29 mouse cellular contexts compared by ENCODE assay signal in the genomic region with DNA sequence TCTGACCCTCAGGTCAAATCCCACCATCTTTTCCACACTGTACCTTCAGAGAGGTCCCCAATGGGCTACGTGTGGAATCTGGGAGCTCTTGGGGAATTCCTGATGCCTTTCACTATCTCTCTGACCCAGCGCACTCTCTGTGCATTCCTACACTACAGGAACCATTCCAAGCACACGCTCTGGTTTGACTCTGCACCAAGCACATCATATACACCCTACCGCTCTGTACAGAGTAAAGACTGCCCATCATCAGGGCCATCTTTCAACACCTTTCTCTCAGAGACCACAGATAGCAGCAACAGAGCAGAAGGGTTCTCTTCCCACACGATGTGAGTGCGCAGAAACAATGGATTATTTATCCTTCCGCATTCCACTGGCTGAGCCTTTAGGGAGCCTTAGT. TPM values are rescaled to one million over a fixed set of nuclear protein-coding genes. Genes with fewer than 3 reads are reported as not detected.
DNase-seq lines count a peak whose midpoint lies in the region; ATAC-seq and TF ChIP-seq lines count a peak whose summit lies in the region.
"Had no signal": no experiment of that assay in that cellular context is flagged by ENCODE, and none has a peak within 500 bp of the region (broad histone marks: within the 10 kb centered on the region; RNA-seq: fewer than 3 reads in every experiment).

No protein-coding gene starts in this region.

- peak overlapping the region; percentile 42 for H3K4me2 ChIP-seq in heart, embryonic 15.5 days
- no peak overlapping the region for H3K4me2 ChIP-seq in lung, embryonic 15.5 days
- H3K4me2 ChIP-seq: embryonic facial prominence, embryonic 13.5 days; forebrain, embryonic 12.5 days; hindbrain, embryonic 14.5 days; limb, embryonic 13.5 days; liver, embryonic 11.5 days; midbrain, embryonic 11.5 days had no signal

- H3K9ac ChIP-seq in heart, embryonic 15.5 days = no peak overlapping the region
- H3K9ac ChIP-seq in lung, embryonic 15.5 days = no peak overlapping the region
- H3K9ac ChIP-seq: embryonic facial prominence, embryonic 13.5 days; forebrain, embryonic 12.5 days; forebrain, postnatal 0 days; hindbrain, embryonic 14.5 days; limb, embryonic 13.5 days had no signal

- peaks cover 88% of the 10 kb centered on the region for H3K4me1 ChIP-seq in heart, embryonic 10.5 days
- peaks cover 79% of the 10 kb centered on the region for H3K4me1 ChIP-seq in heart, embryonic 15.5 days (replicated peaks)
- peaks cover 85% of the 10 kb centered on the region for H3K4me1 ChIP-seq in lung, embryonic 15.5 days
- peaks cover 29% of the 10 kb centered on the region for H3K4me1 ChIP-seq in embryonic fibroblast, embryonic 13.5 days (ENCODE audit: control insufficient read depth, insufficient read depth, low read length)

- TF ChIP-seq POLR2A in embryonic fibroblast, embryonic 13.5 days (IDR thresholded peaks at IDR 0.05; ENCODE audit: low read depth, low read length) = no peak

- WGBS in heart, embryonic 10.5 days = 20% methylated on average over 7 of the region's 7 CpGs
- WGBS in heart, embryonic 15.5 days = 24% methylated on average over 7 of the region's 7 CpGs
- 59% methylated on average over 7 of the region's 7 CpGs for WGBS in lung, embryonic 15.5 days

- H3K4me3 ChIP-seq in heart, embryonic 10.5 days = peak overlapping the region; percentile 27
- no peak overlapping the region for H3K4me3 ChIP-seq in heart, embryonic 15.5 days
- no peak overlapping the region for H3K4me3 ChIP-seq in lung, embryonic 15.5 days
- no peak overlapping the region for H3K4me3 ChIP-seq in embryonic fibroblast, embryonic 13.5 days (ENCODE audit: insufficient read depth, low read length)
- H3K4me3 ChIP-seq: embryonic facial prominence, embryonic 13.5 days; erythroblast, embryonic 14.5 days; forebrain, embryonic 12.5 days; limb, embryonic 13.5 days had no signal

- H3K9me3 ChIP-seq in heart, embryonic 10.5 days = no peaks in the 10 kb centered on the region
- no peaks in the 10 kb centered on the region for H3K9me3 ChIP-seq in heart, embryonic 15.5 days (replicated peaks)
- H3K9me3 ChIP-seq in lung, embryonic 15.5 days = no peaks in the 10 kb centered on the region
- H3K9me3 ChIP-seq: embryonic facial prominence, embryonic 13.5 days; forebrain, embryonic 12.5 days; limb, embryonic 13.5 days had no signal

- TF ChIP-seq CTCF in embryonic fibroblast, embryonic 13.5 days (IDR thresholded peaks at IDR 0.05; ENCODE audit: borderline replicate concordance, insufficient read depth, low read length) = no peak

- peak; percentile 90 for DNase-seq in heart, embryonic 10.5 days (ENCODE audit: low spot score)
- no peak for DNase-seq in heart, adult 11 months
- no peak for DNase-seq in heart, postnatal 4 days
- no peak for DNase-seq in lung, postnatal 25 days (ENCODE audit: low spot score)
- DNase-seq: adrenal gland, postnatal 14 days; cerebellum, adult 11-12 months; cerebellum, postnatal 10 days; forebrain, postnatal 0 days; gastrocnemius, postnatal 25 days; kidney, adult 9 months; kidney, postnatal 10 days; lung, postnatal 14 days; right cerebral cortex, adult 18-20 months; spleen, adult 18-20 months; thymus, postnatal 14 days had no signal

- H3K36me3 ChIP-seq in heart, embryonic 10.5 days = 0 out of 2 replicates have a peak, but pooled peaks cover 2% of the 10 kb centered on the region
- H3K36me3 ChIP-seq in heart, embryonic 15.5 days = no peaks in the 10 kb centered on the region
- no peaks in the 10 kb centered on the region for H3K36me3 ChIP-seq in lung, embryonic 15.5 days
- H3K36me3 ChIP-seq: embryonic facial prominence, embryonic 13.5 days; forebrain, embryonic 12.5 days; limb, embryonic 13.5 days had no signal

- H3K27ac ChIP-seq in heart, embryonic 10.5 days = peak overlapping the region; percentile 72
- peak overlapping the region; percentile 66 for H3K27ac ChIP-seq in heart, embryonic 15.5 days
- peak overlapping the region; percentile 38; the same call in 1 of the 2 replicates for H3K27ac ChIP-seq in lung, embryonic 15.5 days
- H3K27ac ChIP-seq in embryonic fibroblast, embryonic 13.5 days (ENCODE audit: insufficient read depth, low read length) = peak overlapping the region; percentile 76
- H3K27ac ChIP-seq: embryonic facial prominence, embryonic 13.5 days; forebrain, embryonic 12.5 days; hindbrain, embryonic 14.5 days; limb, embryonic 13.5 days had no signal

- H3K27me3 ChIP-seq in heart, embryonic 10.5 days (ENCODE audit: insufficient read depth, poor library complexity, severe bottlenecking) = no peaks in the 10 kb centered on the region
- H3K27me3 ChIP-seq in heart, embryonic 15.5 days = no peaks in the 10 kb centered on the region
- H3K27me3 ChIP-seq in lung, embryonic 15.5 days = no peaks in the 10 kb centered on the region
- H3K27me3 ChIP-seq: embryonic facial prominence, embryonic 13.5 days; forebrain, embryonic 12.5 days; limb, embryonic 13.5 days had no signal

- ATAC-seq in heart, embryonic 15.5 days (replicated peaks; ENCODE audit: insufficient number of reproducible peaks, insufficient read depth, low FRiP score, low read depth) = peak; percentile 71
- ATAC-seq in lung, embryonic 15.5 days (ENCODE audit: borderline replicate concordance, extremely low read depth, low FRiP score, low TSS enrichment) = no peak
- ATAC-seq in frontal cortex, adult (ENCODE audit: low TSS enrichment) = no peak
- ATAC-seq: CD4-positive, CD25-positive, alpha-beta regulatory T cell, adult 4 months; forebrain, postnatal 0 days; intestine, postnatal 0 days; midbrain, embryonic 16.5 days had no signal

RNA-seq across cellular contexts. Expression of gene Col4a2, which starts 38.2 kb away (rescaled TPM):
- 54.9 and 97.0 TPM in 2 replicates for polyA plus RNA-seq in heart, embryonic 10.5 days (2016; fragmentation: Nextera tagmentation; extraction: Ambion mirVana)
- polyA plus RNA-seq in heart, embryonic 15.5 days (2015; fragmentation: Nextera tagmentation; extraction: Ambion mirVana) = 89.8 and 106 TPM in 2 replicates
- 100 to 1,000 TPM; 558 to 588 TPM for total RNA-seq in heart, postnatal 4 days (2021)
- polyA plus RNA-seq in lung, embryonic 15.5 days (2015; fragmentation: Nextera tagmentation; extraction: Ambion mirVana) = 121 and 126 TPM in 2 replicates
- 282 and 415 TPM in 2 replicates for polyA plus RNA-seq in embryonic fibroblast, embryonic 13.5 days (2011; ENCODE audit: insufficient read length, low read depth, missing spikeins)
- polyA plus RNA-seq: CD4-positive, CD25-positive, alpha-beta regulatory T cell, adult 4 months had no signal

RNA-seq across cellular contexts. Expression of gene Col4a1, which starts 38.2 kb away (rescaled TPM):
- polyA plus RNA-seq in heart, embryonic 10.5 days (2016; fragmentation: Nextera tagmentation; extraction: Ambion mirVana) = 143 and 257 TPM in 2 replicates
- 191 and 245 TPM in 2 replicates for polyA plus RNA-seq in heart, embryonic 15.5 days (2015; fragmentation: Nextera tagmentation; extraction: Ambion mirVana)
- 1,000 to 10,000 TPM; 1,026 to 1,084 TPM for total RNA-seq in heart, postnatal 4 days (2021)
- 335 and 360 TPM in 2 replicates for polyA plus RNA-seq in lung, embryonic 15.5 days (2015; fragmentation: Nextera tagmentation; extraction: Ambion mirVana)
- 757 and 1,094 TPM in 2 replicates for polyA plus RNA-seq in embryonic fibroblast, embryonic 13.5 days (2011; ENCODE audit: insufficient read length, low read depth, missing spikeins)
